Mouse (Mus musculus) MEL (cell line): ENCODE measurements around the gene Scn1b. TPM values are rescaled to one million over a fixed set of nuclear protein-coding genes. Genes with fewer than 3 reads are reported as not detected.

Source experiments
- DNase-seq: peaks from one replicate; pipeline ENCODE4 v3.0.0; 2011; ENCODE audit warnings: low read depth, low spot score
- H3K27ac ChIP-seq: 2 replicates; pipeline ENCODE4 v1.5.1; 2012; ENCODE audit warnings: low read depth, mild to moderate bottlenecking, control low read depth, low read length, moderate library complexity; ENCODE audit not compliant: control insufficient read depth
- H3K27me3 ChIP-seq, 2 experiments: fragments of 150-350 bp in 1 of 2; sonication (generic) in 1 of 2; 2 replicates each; pipeline ENCODE4 v1.6.1; 2012; ENCODE audit warnings: low read length in 2 of 2, mild to moderate bottlenecking in 2 of 2, improper control_type of control experiment in 1 of 2, moderate library complexity in 1 of 2; ENCODE audit not compliant: insufficient read depth in 2 of 2, control insufficient read depth in 1 of 2
- H3K36me3 ChIP-seq, 2 experiments: 2 replicates each; pipeline ENCODE4 v1.6.1; 2012 to 2014; ENCODE audit warnings: low read length in 2 of 2, improper control_type of control experiment in 1 of 2, inconsistent platforms in 1 of 2, mild to moderate bottlenecking in 1 of 2; ENCODE audit not compliant: insufficient read depth in 2 of 2, control insufficient read depth in 1 of 2
- H3K4me1 ChIP-seq, 2 experiments: fragments of 150-350 bp in 1 of 2; sonication (generic) in 1 of 2; 2 replicates each; pipeline ENCODE4 v1.6.1; 2012; ENCODE audit warnings: low read length in 2 of 2, improper control_type of control experiment in 1 of 2, mild to moderate bottlenecking in 1 of 2; ENCODE audit not compliant: insufficient read depth in 2 of 2, control insufficient read depth in 1 of 2
- H3K4me3 ChIP-seq, 2 experiments: fragments of 150-350 bp in 1 of 2; sonication (generic) in 1 of 2; 2 replicates each; pipeline ENCODE4 v1.5.1; 2012; ENCODE audit warnings: low read depth in 2 of 2, low read length in 2 of 2, mild to moderate bottlenecking in 2 of 2, moderate library complexity in 2 of 2, control low read depth in 1 of 2, improper control_type of control experiment in 1 of 2; ENCODE audit not compliant: control insufficient read depth in 1 of 2, insufficient read depth in 1 of 2
- H3K79me2 ChIP-seq: 2 replicates; pipeline ENCODE4 v1.6.1; 2012; ENCODE audit warnings: mild to moderate bottlenecking, low read length, moderate library complexity; ENCODE audit not compliant: control insufficient read depth, poor library complexity, insufficient read depth
- H3K9ac ChIP-seq: 2 replicates; pipeline ENCODE4 v1.6.1; 2012; ENCODE audit warnings: low read depth, mild to moderate bottlenecking, control low read depth, low read length, moderate library complexity; ENCODE audit not compliant: control insufficient read depth, poor library complexity, severe bottlenecking
- H3K9me3 ChIP-seq: fragments of 150-350 bp; sonication (generic); replicated peaks from 2 replicates; pipeline ENCODE4 v1.6.1; 2012; ENCODE audit warnings: mild to moderate bottlenecking, low read length, improper control_type of control experiment, moderate library complexity; ENCODE audit not compliant: insufficient read depth
- CTCF ChIP-seq, 3 experiments: IDR thresholded peaks in 2 of 3; conservative IDR thresholded peaks in 1 of 3; 2 replicates each; pipeline ENCODE4 v1.5.1; 2011 to 2012; ENCODE audit warnings: low read length in 3 of 3, low read depth in 2 of 3, mild to moderate bottlenecking in 2 of 3, improper control_type of control experiment in 1 of 3, inconsistent platforms in 1 of 3, mixed read lengths in 1 of 3, moderate library complexity in 1 of 3; ENCODE audit not compliant: control insufficient read depth in 1 of 3, insufficient read depth in 1 of 3, poor library complexity in 1 of 3, severe bottlenecking in 1 of 3
- GATA1 ChIP-seq: IDR thresholded peaks from 2 replicates; pipeline ENCODE4 v1.6.1; 2011; ENCODE audit warnings: low read depth, low read length, improper control_type of control experiment
- KAT2A ChIP-seq: conservative IDR thresholded peaks from 2 replicates; pipeline ENCODE4 v1.6.1; 2012; ENCODE audit warnings: low read depth, low read length, improper control_type of control experiment, inconsistent platforms
- MAZ ChIP-seq: IDR thresholded peaks from 2 replicates; pipeline ENCODE4 v1.6.1; 2012; ENCODE audit warnings: low read depth, mild to moderate bottlenecking, inconsistent platforms, low read length, improper control_type of control experiment
- MYC ChIP-seq: IDR thresholded peaks from 2 replicates; pipeline ENCODE4 v1.6.1; 2011; ENCODE audit warnings: low read depth, mild to moderate bottlenecking, low read length, improper control_type of control experiment, moderate library complexity
- POLR2AphosphoS5 ChIP-seq: IDR thresholded peaks from 2 replicates; pipeline ENCODE4 v1.6.1; 2012; ENCODE audit warnings: low read depth, borderline replicate concordance, mild to moderate bottlenecking, inconsistent platforms, low read length, moderate library complexity, mixed read lengths
- RAD21 ChIP-seq: IDR thresholded peaks from 2 replicates; pipeline ENCODE4 v1.6.1; 2011; ENCODE audit warnings: mild to moderate bottlenecking, low read depth, low read length, improper control_type of control experiment
- SIN3A ChIP-seq: IDR thresholded peaks from 2 replicates; pipeline ENCODE4 v1.6.1; 2012; ENCODE audit warnings: low read length, improper control_type of control experiment, inconsistent platforms
- SMC3 ChIP-seq: IDR thresholded peaks from 2 replicates; pipeline ENCODE4 v1.6.1; 2011; ENCODE audit warnings: low read depth, low read length, improper control_type of control experiment
- TAL1 ChIP-seq: IDR thresholded peaks from 2 replicates; pipeline ENCODE4 v1.6.1; 2012; ENCODE audit warnings: mild to moderate bottlenecking, inconsistent platforms, low read length, moderate library complexity, mixed read lengths
- TCF12 ChIP-seq: IDR thresholded peaks from 2 replicates; pipeline ENCODE4 v1.6.1; 2014; ENCODE audit warnings: low read depth, mild to moderate bottlenecking, inconsistent platforms, low read length, improper control_type of control experiment, moderate library complexity
- UBTF ChIP-seq: IDR thresholded peaks from 2 replicates; pipeline ENCODE4 v1.6.1; 2012; ENCODE audit warnings: low read depth, mild to moderate bottlenecking, inconsistent platforms, low read length, improper control_type of control experiment, moderate library complexity, borderline replicate concordance; ENCODE audit not compliant: insufficient read depth
- USF1 ChIP-seq: IDR thresholded peaks from 2 replicates; pipeline ENCODE4 v1.6.1; 2014; ENCODE audit warnings: low read depth, mild to moderate bottlenecking, inconsistent platforms, low read length, improper control_type of control experiment, moderate library complexity
- ZKSCAN1 ChIP-seq: IDR thresholded peaks from 2 replicates; pipeline ENCODE4 v1.6.1; 2012; ENCODE audit warnings: low read depth, mild to moderate bottlenecking, inconsistent platforms, low read length, improper control_type of control experiment, moderate library complexity
- polyA plus RNA-seq, 2 experiments: library from polyadenylated mRNA; stranded (reverse) in 1 of 2; unstranded in 1 of 2; fragments of >175 nt in 1 of 2; fragments of >200 nt in 1 of 2; gene quantifications; 2 replicates each; pipeline versions ENCODE4 v1.2.1 to v1.2.4; 2012; ENCODE audit warnings: low replicate concordance in 2 of 2, low read depth in 1 of 2; ENCODE audit not compliant: insufficient read length in 2 of 2, insufficient read depth in 1 of 2, missing spikeins in 1 of 2
- total RNA-seq: library from RNA; depleted of rRNA; stranded (reverse); fragments of 300-350 nt; gene quantifications from 2 replicates; pipeline ENCODE4 v1.2.3, GENCODE M21; 2012; rRNA removed

Gene Scn1b
- total RNA-seq (not detected in 2 replicates), polyA plus RNA-seq (not detected)

- no peaks in the 10 kb centered on the region for H3K27me3 ChIP-seq
- H3K36me3 ChIP-seq, result no peaks in the 10 kb centered on the region
- H3K9ac ChIP-seq, result no peak within 1 kb of the TSS
- no peak within 1 kb of the TSS for H3K27ac ChIP-seq
- no peaks in the 10 kb centered on the region for H3K9me3 ChIP-seq
- TF ChIP-seq SMC3 (no peak), UBTF (no peak), USF1 (no peak), GATA1 (no peak), RAD21 (no peak), TAL1 (no peak), TCF12 (no peak), POLR2AphosphoS5 (no peak), ZKSCAN1 (no peak), SIN3A (no peak), KAT2A (no peak), MAZ (no peak), CTCF (IDR thresholded peaks at IDR 0.05 in 2 of 3, conservative IDR thresholded peaks at IDR 0.05 in 1 of 3; ENCODE audit: control insufficient read depth in 1 of 3, insufficient read depth in 1 of 3, low read depth in 2 of 3, low read length in 3 of 3, poor library complexity in 1 of 3, severe bottlenecking in 1 of 3) (no peak), MYC (no peak)
- no peaks in the 10 kb centered on the region for H3K79me2 ChIP-seq
- no peak for DNase-seq
- H3K4me1 ChIP-seq, result no peaks in the 10 kb centered on the region
- H3K4me3 ChIP-seq, result no peak within 1 kb of the TSS
Observed at GRCm38 (mm10) chr7:31126851-31127724, at the start of gene Scn1b. Scn1b (minus strand) TSS chr7:31127003.

GRCm38 (mm10) chr7:31175096-31175495 is 48.3 kb upstream of the Scn1b start:
- peaks cover 0 to 9% of the 10 kb centered on the region in 2 experiments; a peak in 2 of 4 replicates for H3K4me1 ChIP-seq
- H3K4me3 ChIP-seq, result no peak overlapping the region
- no peak overlapping the region for H3K9ac ChIP-seq
- H3K79me2 ChIP-seq, result no peaks in the 10 kb centered on the region
- no peaks in the 10 kb centered on the region for H3K9me3 ChIP-seq
- H3K27ac ChIP-seq, result no peak overlapping the region; the same call in 1 of the 2 replicates
- TF ChIP-seq GATA1 (no peak), USF1 (peak; percentile 46; the same call in 1 of the 2 replicates)
- DNase-seq, result no peak
- no peaks in the 10 kb centered on the region; a peak in 1 of 4 replicates for H3K36me3 ChIP-seq
- H3K27me3 ChIP-seq, result no peaks in the 10 kb centered on the region
